In genomic region chr9:60857833-60858232, GRCm38 (mm10) we compare ENCODE assay signal across 9 mouse cellular contexts.
A peak's percentile ranks its signal among the peaks of the same experiment; 100 is the strongest.
DNase-seq lines count a peak whose midpoint lies in the region; ATAC-seq and TF ChIP-seq lines count a peak whose summit lies in the region.
"Had no signal": no experiment of that assay in that cellular context is flagged by ENCODE, and none has a peak within 500 bp of the region (broad histone marks: within the 10 kb centered on the region; RNA-seq: fewer than 3 reads in every experiment).

No protein-coding gene starts in this region.

- H3K4me1 ChIP-seq in kidney, embryonic 16.5 days (ENCODE audit: insufficient read depth, low read length), result no peaks in the 10 kb centered on the region; the same call in 1 of the 2 replicates
- no peaks in the 10 kb centered on the region for H3K4me1 ChIP-seq in limb, embryonic 14.5 days (ENCODE audit: control insufficient read depth, insufficient read depth, low read length)
- H3K4me1 ChIP-seq: stomach, embryonic 15.5 days had no signal

- intact Hi-C loops in gastrocnemius, adult 2 months (cut with DNase I), result loop anchor here (1.0 to 2.0 kb wide), 3 partner anchors 39 to 140 kb away; partner anchors contain the start of gene Uaca

- H3K9ac ChIP-seq in kidney, embryonic 16.5 days (replicated peaks; ENCODE audit: low read length), result no peak overlapping the region
- no peak overlapping the region for H3K9ac ChIP-seq in limb, embryonic 14.5 days (ENCODE audit: low read depth, low read length, severe bottlenecking)
- H3K9ac ChIP-seq: stomach, embryonic 15.5 days had no signal

- H3K36me3 ChIP-seq in kidney, embryonic 16.5 days (ENCODE audit: insufficient read depth, low read length), result peaks cover 24% of the 10 kb centered on the region
- H3K36me3 ChIP-seq in limb, embryonic 14.5 days (ENCODE audit: control insufficient read depth, insufficient read depth, low read length), result peaks cover 34% of the 10 kb centered on the region

- WGBS in kidney, embryonic 16.5 days, result 27% methylated on average over 5 of the region's 5 CpGs
- 24% methylated on average over 5 of the region's 5 CpGs for WGBS in limb, embryonic 14.5 days

- peak; percentile 83 for TF ChIP-seq CTCF in gastrocnemius, adult 2 months (IDR thresholded peaks at IDR 0.05)

- ATAC-seq in kidney, embryonic 16.5 days (ENCODE audit: low FRiP score, low TSS enrichment), result peak; percentile 77
- ATAC-seq in limb, embryonic 14.5 days (ENCODE audit: low FRiP score, low read depth), result peak; percentile 60; the same call in 1 of the 2 replicates
- no peak for ATAC-seq in activated CD4-positive, CD25-positive, alpha-beta regulatory T cell, adult 4 months

- no peak for TF ChIP-seq POLR2A in limb, embryonic 14.5 days (IDR thresholded peaks at IDR 0.05; ENCODE audit: borderline replicate concordance, extremely low read depth, insufficient read depth, insufficient read length)

- H3K4me3 ChIP-seq in gastrocnemius, adult 2 months, result no peak overlapping the region
- H3K4me3 ChIP-seq in kidney, embryonic 16.5 days (ENCODE audit: low read length), result no peak overlapping the region
- H3K4me3 ChIP-seq in limb, embryonic 14.5 days (replicated peaks; ENCODE audit: low read length), result no peak overlapping the region
- H3K4me3 ChIP-seq: stomach, embryonic 15.5 days had no signal

- H3K4me2 ChIP-seq in kidney, embryonic 16.5 days (replicated peaks; ENCODE audit: low read depth, low read length), result no peak overlapping the region
- no peak overlapping the region for H3K4me2 ChIP-seq in limb, embryonic 14.5 days (replicated peaks; ENCODE audit: low read depth, low read length, severe bottlenecking)

- no peak overlapping the region; the same call in 1 of the 2 replicates for H3K27ac ChIP-seq in gastrocnemius, adult 2 months
- H3K27ac ChIP-seq in kidney, embryonic 16.5 days (ENCODE audit: low read length), result 0 out of 2 replicates have a peak overlapping the region, but pooled peaks have one; percentile 19
- H3K27ac ChIP-seq in limb, embryonic 14.5 days (replicated peaks; ENCODE audit: low read depth, low read length), result no peak overlapping the region
- H3K27ac ChIP-seq: stomach, embryonic 15.5 days had no signal

- DNase-seq in 3T3-L1 (ENCODE audit: low read depth, low spot score) (peak; percentile 80), ES-CJ7 (ENCODE audit: low read depth, low spot score) (peak; percentile 51)
- DNase-seq in cerebellum, postnatal 14 days, result peak; percentile 84 to 87
- DNase-seq in gastrocnemius, adult 2 months, result peak; percentile 75
- DNase-seq in limb, embryonic 14.5 days (ENCODE audit: low spot score), result peak; percentile 59
- peak; percentile 45 for DNase-seq in ovary, postnatal 14 days (ENCODE audit: low spot score)

- H3K9me3 ChIP-seq in kidney, embryonic 16.5 days (ENCODE audit: low read length), result no peaks in the 10 kb centered on the region
- no peaks in the 10 kb centered on the region for H3K9me3 ChIP-seq in limb, embryonic 14.5 days (ENCODE audit: control insufficient read depth, low read length)
- H3K9me3 ChIP-seq: stomach, embryonic 15.5 days had no signal

- H3K27me3 ChIP-seq in kidney, embryonic 16.5 days (ENCODE audit: insufficient read depth, low read length), result no peaks in the 10 kb centered on the region
- no peaks in the 10 kb centered on the region for H3K27me3 ChIP-seq in limb, embryonic 14.5 days (ENCODE audit: control insufficient read depth, insufficient read depth, low read length)
- H3K27me3 ChIP-seq: stomach, embryonic 15.5 days had no signal
